14 mouse cellular contexts compared by ENCODE assay signal in genomic region chr9:7221460-7221859, GRCm38 (mm10). TPM values are rescaled to one million over a fixed set of nuclear protein-coding genes. Genes with fewer than 3 reads are reported as not detected.
DNase-seq lines count a peak whose midpoint lies in the region; TF ChIP-seq lines count a peak whose summit lies in the region.
"Had no signal": no experiment of that assay in that cellular context is flagged by ENCODE, and none has a peak within 500 bp of the region (broad histone marks: within the 10 kb centered on the region; RNA-seq: fewer than 3 reads in every experiment).

No protein-coding gene starts in this region.

- no peak overlapping the region for H3K27ac ChIP-seq in kidney, adult 2 months (ENCODE audit: insufficient read depth, low read depth, low read length)
- H3K27ac ChIP-seq: neural tube, embryonic 12.5 days had no signal

- H3K4me1 ChIP-seq in kidney, adult 2 months (ENCODE audit: control insufficient read depth, insufficient read depth, low read length), result no peaks in the 10 kb centered on the region
- H3K4me1 ChIP-seq: neural tube, embryonic 12.5 days had no signal

- TF ChIP-seq POLR2A in kidney, adult 2 months (IDR thresholded peaks at IDR 0.05; ENCODE audit: low read depth, low read length), result no peak

- 79% methylated on average over 7 of the region's 7 CpGs for WGBS in kidney, adult 2 months

- no peaks in the 10 kb centered on the region; the same call in 1 of the 2 replicates for H3K36me3 ChIP-seq in kidney, adult 2 months (ENCODE audit: control insufficient read depth, insufficient read depth, low read length)
- H3K36me3 ChIP-seq: neural tube, embryonic 12.5 days had no signal

- no peak overlapping the region for H3K4me3 ChIP-seq in kidney, adult 2 months (ENCODE audit: insufficient read depth, low read depth, low read length)
- H3K4me3 ChIP-seq: neural tube, embryonic 12.5 days had no signal

- no peak for TF ChIP-seq CTCF in kidney, adult 2 months (conservative IDR thresholded peaks at IDR 0.05; ENCODE audit: insufficient read depth, insufficient read length, low read depth, low read length)

- peak; percentile 12 for DNase-seq in kidney, adult 2 months
- no peak for DNase-seq in kidney, postnatal 14 days
- peak; percentile 4 for DNase-seq in thymus, postnatal 14 days
- DNase-seq in thymus, adult 18-20 months, result no peak
- DNase-seq in lung, postnatal 25 days (ENCODE audit: low spot score), result peak; percentile 35
- no peak for DNase-seq in embryo, embryonic 10 days (ENCODE audit: low spot score)
- no peak for DNase-seq in adrenal gland, postnatal 36 days
- no peak for DNase-seq in neural tube, embryonic 10.5 days (ENCODE audit: extremely low spot score, low spot score)
- DNase-seq: embryo, embryonic 11 days; gastrocnemius, postnatal 25 days; kidney, postnatal 4 days had no signal

- H3K27me3 ChIP-seq in kidney, adult 2 months (replicated peaks; ENCODE audit: control insufficient read depth, insufficient read depth, low read length), result no peaks in the 10 kb centered on the region
- H3K27me3 ChIP-seq: neural tube, embryonic 12.5 days had no signal

RNA-seq across cellular contexts. Expression of gene Dcun1d5, which starts 37.1 kb away (rescaled TPM):
- 15.8 and 16.3 TPM in 2 replicates for polyA plus RNA-seq in kidney, adult 2 months (2012; rRNA removed)
- 10 to 100 TPM; 81.1 to 83.5 TPM for total RNA-seq in adrenal gland, postnatal 36 days (2021)

RNA-seq across cellular contexts. Expression of gene Dync2h1, which starts 37.2 kb away (rescaled TPM):
- 1.8 TPM in 2 replicates for polyA plus RNA-seq in kidney, adult 2 months (2012; rRNA removed)
- total RNA-seq in adrenal gland, postnatal 36 days (2021), result 10 to 100 TPM; 14.9 to 16.8 TPM

RNA-seq across cellular contexts. Expression of gene Mmp13, which starts 50.9 kb away (rescaled TPM):
- polyA plus RNA-seq in kidney, adult 2 months (2012; rRNA removed), result 1.2 and 1.7 TPM in 2 replicates
- 1 to 10 TPM in 1 of 2 experiments, under 1 TPM in 1; 0.63 to 1.1 TPM for total RNA-seq in adrenal gland, postnatal 36 days (2021)
- total RNA-seq: gastrocnemius, postnatal 25 days; left cerebral cortex, postnatal 25 days had no signal
- polyA plus RNA-seq: hindbrain, embryonic 11.5 days; neural tube, embryonic 12.5 days had no signal

Comparison
In these comparisons a context has a peak if more than half of its experiments do, and no peak if none do; other contexts are left out.
1. DNase-seq: peak in kidney, adult 2 months (single experiment), thymus, postnatal 14 days (single experiment) and lung, postnatal 25 days (single experiment); none in kidney, postnatal 14 days (single experiment), thymus, adult 18-20 months (0 of 2), embryo, embryonic 10 days (single experiment), adrenal gland, postnatal 36 days (0 of 2) and neural tube, embryonic 10.5 days (single experiment).